Mouse (Mus musculus): Measurements from ENCODE around the gene Pcbd1. TPM values are rescaled to one million over a fixed set of nuclear protein-coding genes. Genes with fewer than 3 reads are reported as not detected.
A peak's percentile ranks its signal among the peaks of the same experiment; 100 is the strongest.

Pcbd1 gene
- total RNA-seq, 1 experiment, result 9.5 TPM

GRCm38 (mm10) chr10:61080931-61081255, 8.2 kb upstream of the Pcbd1 start:
- 0 out of 2 replicates have a peak overlapping the region, but pooled peaks have one; percentile 17 for H3K27ac ChIP-seq (ENCODE audit: insufficient read depth, low read depth, low read length, poor library complexity, severe bottlenecking)
- H3K9ac ChIP-seq (ENCODE audit: insufficient read depth, low read depth, low read length, poor library complexity, severe bottlenecking), result peak overlapping the region; percentile 21; the same call in 1 of the 2 replicates
- in situ Hi-C loops (cut with MboI; ENCODE audit: low sequenced_read_pairs in 2 of 2, unreplicated experiment in 2 of 2), result no loop called here
- H3K9me3 ChIP-seq (ENCODE audit: control insufficient read depth, insufficient read depth, low read depth, low read length), result no peaks in the 10 kb centered on the region
- H3K36me3 ChIP-seq (ENCODE audit: control insufficient read depth, insufficient read depth, low read length, poor library complexity, severe bottlenecking), result no peaks in the 10 kb centered on the region
- H3K4me1 ChIP-seq (ENCODE audit: control insufficient read depth in 2 of 2, insufficient read depth in 2 of 2, low read length in 2 of 2, poor library complexity in 1 of 2), result peaks cover 0 to 14% of the 10 kb centered on the region in 2 experiments; a peak in 2 of 4 replicates
- peak overlapping the region; percentile 12 to 34; a peak in 3 of 4 replicates for H3K4me3 ChIP-seq (ENCODE audit: insufficient read depth in 1 of 2, low read depth in 1 of 2, low read length in 2 of 2, poor library complexity in 1 of 2, severe bottlenecking in 1 of 2)
- TF ChIP-seq ZNF384 (IDR thresholded peaks at IDR 0.05; ENCODE audit: low read depth, low read length) (no peak), ZC3H11A (IDR thresholded peaks at IDR 0.05; ENCODE audit: borderline replicate concordance, low read depth, low read length) (no peak)
- DNase-seq (ENCODE audit: low read depth, low spot score), result no peak

- Histone ChIP-seq H3K36me3 (ENCODE audit: control insufficient read depth, insufficient read depth, low read length, poor library complexity, severe bottlenecking) (no peaks in the 10 kb centered on the region), H3K9me3 (ENCODE audit: control insufficient read depth, insufficient read depth, low read depth, low read length) (no peaks in the 10 kb centered on the region), H3K4me1 (ENCODE audit: control insufficient read depth in 2 of 2, insufficient read depth in 2 of 2, low read length in 2 of 2, poor library complexity in 1 of 2) (peaks cover 0 to 14% of the 10 kb centered on the region in 2 experiments; a peak in 2 of 4 replicates), H3K4me3 (ENCODE audit: insufficient read depth in 1 of 2, low read depth in 1 of 2, low read length in 2 of 2, poor library complexity in 1 of 2, severe bottlenecking in 1 of 2) (no peak overlapping the region), H3K27ac (ENCODE audit: insufficient read depth, low read depth, low read length, poor library complexity, severe bottlenecking) (no peak overlapping the region), H3K9ac (ENCODE audit: insufficient read depth, low read depth, low read length, poor library complexity, severe bottlenecking) (no peak overlapping the region)
- no peak for DNase-seq (ENCODE audit: low read depth, low spot score)
- TF ChIP-seq ZNF384 (IDR thresholded peaks at IDR 0.05; ENCODE audit: low read depth, low read length), result no peak
- TF ChIP-seq ZC3H11A (IDR thresholded peaks at IDR 0.05; ENCODE audit: borderline replicate concordance, low read depth, low read length), result no peak
- no peak for TF ChIP-seq CHD2 (IDR thresholded peaks at IDR 0.05; ENCODE audit: low read depth, low read length)
- no peak for TF ChIP-seq MAFK (IDR thresholded peaks at IDR 0.05; ENCODE audit: insufficient read depth, low read depth, low read length)
- TF ChIP-seq HCFC1 (IDR thresholded peaks at IDR 0.05; ENCODE audit: borderline replicate concordance, insufficient read depth, low read length), result no peak
- in situ Hi-C loops (cut with MboI; ENCODE audit: low sequenced_read_pairs in 2 of 2, unreplicated experiment in 2 of 2), result no loop called here
Measured at GRCm38 (mm10) chr10:61085364-61085763, 3.8 kb upstream of the Pcbd1 start.

- no peak for TF ChIP-seq HCFC1 (IDR thresholded peaks at IDR 0.05; ENCODE audit: borderline replicate concordance, insufficient read depth, low read length)
- TF ChIP-seq CHD2 (IDR thresholded peaks at IDR 0.05; ENCODE audit: low read depth, low read length), result no peak
- no peak for TF ChIP-seq ZC3H11A (IDR thresholded peaks at IDR 0.05; ENCODE audit: borderline replicate concordance, low read depth, low read length)
- TF ChIP-seq ZNF384 (IDR thresholded peaks at IDR 0.05; ENCODE audit: low read depth, low read length), result no peak
- no peak for TF ChIP-seq MAFK (IDR thresholded peaks at IDR 0.05; ENCODE audit: insufficient read depth, low read depth, low read length)
- no peak overlapping the region for H3K4me3 ChIP-seq (ENCODE audit: insufficient read depth in 1 of 2, low read depth in 1 of 2, low read length in 2 of 2, poor library complexity in 1 of 2, severe bottlenecking in 1 of 2)
- H3K27ac ChIP-seq (ENCODE audit: insufficient read depth, low read depth, low read length, poor library complexity, severe bottlenecking), result no peak overlapping the region
- H3K4me1 ChIP-seq (ENCODE audit: control insufficient read depth in 2 of 2, insufficient read depth in 2 of 2, low read length in 2 of 2, poor library complexity in 1 of 2), result peaks cover 0 to 8% of the 10 kb centered on the region in 2 experiments; a peak in 2 of 4 replicates
- H3K9ac ChIP-seq (ENCODE audit: insufficient read depth, low read depth, low read length, poor library complexity, severe bottlenecking), result no peak overlapping the region
- H3K36me3 ChIP-seq (ENCODE audit: control insufficient read depth, insufficient read depth, low read length, poor library complexity, severe bottlenecking), result no peaks in the 10 kb centered on the region
- in situ Hi-C loops (cut with MboI; ENCODE audit: low sequenced_read_pairs in 2 of 2, unreplicated experiment in 2 of 2), result no loop called here
- no peaks in the 10 kb centered on the region for H3K9me3 ChIP-seq (ENCODE audit: control insufficient read depth, insufficient read depth, low read depth, low read length)
- DNase-seq (ENCODE audit: low read depth, low spot score), result no peak
Measured at GRCm38 (mm10) chr10:61086502-61086901, 2.6 kb upstream of the Pcbd1 start.

- H3K4me3 ChIP-seq (ENCODE audit: insufficient read depth in 1 of 2, low read depth in 1 of 2, low read length in 2 of 2, poor library complexity in 1 of 2, severe bottlenecking in 1 of 2), result no peak overlapping the region
- no peak overlapping the region for H3K9ac ChIP-seq (ENCODE audit: insufficient read depth, low read depth, low read length, poor library complexity, severe bottlenecking)
- TF ChIP-seq ZC3H11A (IDR thresholded peaks at IDR 0.05; ENCODE audit: borderline replicate concordance, low read depth, low read length) (no peak), MAFK (IDR thresholded peaks at IDR 0.05; ENCODE audit: insufficient read depth, low read depth, low read length) (no peak), ZNF384 (IDR thresholded peaks at IDR 0.05; ENCODE audit: low read depth, low read length) (no peak), CHD2 (IDR thresholded peaks at IDR 0.05; ENCODE audit: low read depth, low read length) (no peak), HCFC1 (IDR thresholded peaks at IDR 0.05; ENCODE audit: borderline replicate concordance, insufficient read depth, low read length) (no peak)
- no peaks in the 10 kb centered on the region for H3K36me3 ChIP-seq (ENCODE audit: control insufficient read depth, insufficient read depth, low read length, poor library complexity, severe bottlenecking)
- H3K4me1 ChIP-seq (ENCODE audit: control insufficient read depth in 2 of 2, insufficient read depth in 2 of 2, low read length in 2 of 2, poor library complexity in 1 of 2), result peaks cover 0 to 8% of the 10 kb centered on the region in 2 experiments; a peak in 1 of 4 replicates
- no peak for DNase-seq (ENCODE audit: low read depth, low spot score)
- H3K27ac ChIP-seq (ENCODE audit: insufficient read depth, low read depth, low read length, poor library complexity, severe bottlenecking), result no peak overlapping the region
- in situ Hi-C loops (cut with MboI; ENCODE audit: low sequenced_read_pairs in 2 of 2, unreplicated experiment in 2 of 2), result no loop called here
- no peaks in the 10 kb centered on the region for H3K9me3 ChIP-seq (ENCODE audit: control insufficient read depth, insufficient read depth, low read depth, low read length)
Measured at GRCm38 (mm10) chr10:61088468-61088867, 663 bp upstream of the Pcbd1 start.

- in situ Hi-C loops (cut with MboI; ENCODE audit: low sequenced_read_pairs in 2 of 2, unreplicated experiment in 2 of 2), result no loop called here
- Histone ChIP-seq H3K4me3 (ENCODE audit: insufficient read depth in 1 of 2, low read depth in 1 of 2, low read length in 2 of 2, poor library complexity in 1 of 2, severe bottlenecking in 1 of 2) (no peak overlapping the region), H3K9ac (ENCODE audit: insufficient read depth, low read depth, low read length, poor library complexity, severe bottlenecking) (no peak overlapping the region), H3K4me1 (ENCODE audit: control insufficient read depth in 2 of 2, insufficient read depth in 2 of 2, low read length in 2 of 2, poor library complexity in 1 of 2) (peaks cover 0 to 4% of the 10 kb centered on the region in 2 experiments; a peak in 1 of 4 replicates), H3K9me3 (ENCODE audit: control insufficient read depth, insufficient read depth, low read depth, low read length) (no peaks in the 10 kb centered on the region), H3K27ac (ENCODE audit: insufficient read depth, low read depth, low read length, poor library complexity, severe bottlenecking) (no peak overlapping the region), H3K36me3 (ENCODE audit: control insufficient read depth, insufficient read depth, low read length, poor library complexity, severe bottlenecking) (peaks cover 2% of the 10 kb centered on the region; the same call in 1 of the 2 replicates)
- no peak for TF ChIP-seq ZNF384 (IDR thresholded peaks at IDR 0.05; ENCODE audit: low read depth, low read length)
- TF ChIP-seq CHD2 (IDR thresholded peaks at IDR 0.05; ENCODE audit: low read depth, low read length), result no peak
- no peak for TF ChIP-seq ZC3H11A (IDR thresholded peaks at IDR 0.05; ENCODE audit: borderline replicate concordance, low read depth, low read length)
- no peak for TF ChIP-seq HCFC1 (IDR thresholded peaks at IDR 0.05; ENCODE audit: borderline replicate concordance, insufficient read depth, low read length)
- TF ChIP-seq MAFK (IDR thresholded peaks at IDR 0.05; ENCODE audit: insufficient read depth, low read depth, low read length), result no peak
- no peak for DNase-seq (ENCODE audit: low read depth, low spot score)
Measured at GRCm38 (mm10) chr10:61091866-61092265, 2.7 kb downstream of the Pcbd1 start.

Data from ES-E14 (cell line).